Mouse (Mus musculus) embryonic fibroblast, embryonic 13.5 days (primary cell): ENCODE data around the gene Exoc3l4. TPM values are rescaled to one million over a fixed set of nuclear protein-coding genes. Genes with fewer than 3 reads are reported as not detected.

Experiments
- H3K27ac ChIP-seq: 2 replicates; pipeline ENCODE4 v1.5.1; 2012; ENCODE audit warnings: low read length, control low read depth, inconsistent platforms; ENCODE audit not compliant: insufficient read depth
- H3K4me1 ChIP-seq: 2 replicates; pipeline ENCODE4 v1.6.1; 2011; ENCODE audit warnings: low read length; ENCODE audit not compliant: control insufficient read depth, insufficient read depth
- H3K4me3 ChIP-seq: 2 replicates; pipeline ENCODE4 v1.5.1; 2011; ENCODE audit warnings: mild to moderate bottlenecking, control low read depth, low read length; ENCODE audit not compliant: insufficient read depth
- CTCF ChIP-seq: IDR thresholded peaks from 2 replicates; pipeline ENCODE4 v1.5.1; 2011; ENCODE audit warnings: mild to moderate bottlenecking, control low read depth, low read length, moderate library complexity, borderline replicate concordance; ENCODE audit not compliant: insufficient read depth
- POLR2A ChIP-seq: IDR thresholded peaks from 2 replicates; pipeline ENCODE4 v1.6.1; 2011; ENCODE audit warnings: low read depth, mild to moderate bottlenecking, control low read depth, low read length, moderate library complexity
- polyA plus RNA-seq: library from polyadenylated mRNA; stranded (reverse); fragments of >200 nt; gene quantifications from 2 replicates; pipeline ENCODE4 v1.2.4, GENCODE M21; 2011; ENCODE audit warnings: low read depth; ENCODE audit not compliant: missing spikeins, insufficient read length

Exoc3l4 gene
- polyA plus RNA-seq, 1 experiment: 6.4 TPM

GRCm38 (mm10) chr12:111424547-111424946 is 7.7 kb downstream of the Exoc3l4 start:
- TF ChIP-seq CTCF (no peak), POLR2A (no peak)
- H3K4me3 ChIP-seq: no peak overlapping the region
- H3K4me1 ChIP-seq: no peaks in the 10 kb centered on the region; the same call in 1 of the 2 replicates
- no peak overlapping the region for H3K27ac ChIP-seq

- Histone ChIP-seq H3K4me3 (no peak overlapping the region), H3K27ac (no peak overlapping the region), H3K4me1 (peaks cover 3% of the 10 kb centered on the region)
- TF ChIP-seq POLR2A (no peak), CTCF (peak; percentile 84)
Measured at GRCm38 (mm10) chr12:111425258-111425657, 8.4 kb downstream of the Exoc3l4 start.

GRCm38 (mm10) chr12:111425789-111426460 is 9.1 kb downstream of the Exoc3l4 start:
- Histone ChIP-seq H3K4me3 (no peak overlapping the region), H3K27ac (no peak overlapping the region), H3K4me1 (peaks cover 6% of the 10 kb centered on the region)
- peak; percentile 99 for TF ChIP-seq CTCF
- TF ChIP-seq POLR2A: no peak

GRCm38 (mm10) chr12:111427438-111428113 is 10.8 kb downstream of the Exoc3l4 start:
- H3K4me3 ChIP-seq: no peak overlapping the region
- TF ChIP-seq CTCF (no peak), POLR2A (no peak)
- peaks cover 13% of the 10 kb centered on the region for H3K4me1 ChIP-seq
- H3K27ac ChIP-seq: no peak overlapping the region

GRCm38 (mm10) chr12:111428364-111428763 is 11.5 kb downstream of the Exoc3l4 start:
- Histone ChIP-seq H3K4me1 (peaks cover 13% of the 10 kb centered on the region), H3K4me3 (no peak overlapping the region), H3K27ac (peak overlapping the region; percentile 98; the same call in 1 of the 2 replicates)
- TF ChIP-seq POLR2A (no peak), CTCF (no peak)

- peaks cover 13% of the 10 kb centered on the region for H3K4me1 ChIP-seq
- peak; percentile 68 for TF ChIP-seq POLR2A
- TF ChIP-seq CTCF: no peak
- peak overlapping the region; percentile 14 for H3K4me3 ChIP-seq
- H3K27ac ChIP-seq: peak overlapping the region; percentile 98
Measured at GRCm38 (mm10) chr12:111428961-111429911, 12.4 kb downstream of the Exoc3l4 start.

GRCm38 (mm10) chr12:111430049-111430867 is 13.4 kb downstream of the Exoc3l4 start:
- peaks cover 13% of the 10 kb centered on the region for H3K4me1 ChIP-seq
- peak overlapping the region; percentile 98 for H3K27ac ChIP-seq
- TF ChIP-seq POLR2A: peak; percentile 67
- TF ChIP-seq CTCF: no peak
- 0 out of 2 replicates have a peak overlapping the region, but pooled peaks have one; percentile 0 for H3K4me3 ChIP-seq

- TF ChIP-seq CTCF: no peak
- TF ChIP-seq POLR2A: 0 out of 2 replicates have a peak, but pooled peaks have one; percentile 34
- Histone ChIP-seq H3K4me1 (peaks cover 13% of the 10 kb centered on the region), H3K4me3 (no peak overlapping the region), H3K27ac (peak overlapping the region; percentile 98)
Measured at GRCm38 (mm10) chr12:111430868-111431817, 14.3 kb downstream of the Exoc3l4 start.
